Mouse (Mus musculus) midbrain, embryonic 14.5 days (tissue): ENCODE data around the gene Slc12a5. TPM values are rescaled to one million over a fixed set of nuclear protein-coding genes. Genes with fewer than 3 reads are reported as not detected.

Source experiments
- ATAC-seq: fragments of 200-750 bp; cut with Nextera tagmentation; 2 replicates; pipeline ENCODE4 v1.8.0; 2017; ENCODE audit warnings: moderate number of reproducible peaks, moderate library complexity; ENCODE audit not compliant: low FRiP score, low TSS enrichment
- DNase-seq: peaks from one replicate; pipeline ENCODE4 v3.0.0-alpha.2; 2015
- H3K27ac ChIP-seq: fragments of 300-500 bp; sonication (generic); replicated peaks from 2 replicates; pipeline ENCODE4 v1.5.1; 2014; ENCODE audit warnings: mild to moderate bottlenecking, low read depth, low read length, moderate library complexity
- H3K27me3 ChIP-seq: fragments of 300-500 bp; sonication (generic); 2 replicates; pipeline ENCODE4 v1.6.1; 2014; ENCODE audit warnings: low read length, control low read depth, mixed read lengths; ENCODE audit not compliant: control insufficient read depth, insufficient read depth
- H3K36me3 ChIP-seq: fragments of 300-500 bp; sonication (generic); 2 replicates; pipeline ENCODE4 v1.6.1; 2014; ENCODE audit warnings: low read length, control low read depth; ENCODE audit not compliant: control insufficient read depth, insufficient read depth
- H3K4me1 ChIP-seq: fragments of 300-500 bp; sonication (generic); 2 replicates; pipeline ENCODE4 v1.6.1; 2014; ENCODE audit warnings: mild to moderate bottlenecking, antibody characterized with exemption, low read length, control low read depth; ENCODE audit not compliant: control insufficient read depth, insufficient read depth
- H3K4me2 ChIP-seq: fragments of 300-500 bp; sonication (generic); 2 replicates; pipeline ENCODE4 v1.6.1; 2014; ENCODE audit warnings: mild to moderate bottlenecking, low read length, moderate library complexity
- H3K4me3 ChIP-seq: fragments of 300-500 bp; sonication (generic); replicated peaks from 2 replicates; pipeline ENCODE4 v1.5.1; 2014; ENCODE audit warnings: low read depth, low read length
- H3K9ac ChIP-seq: fragments of 300-500 bp; sonication (generic); replicated peaks from 2 replicates; pipeline ENCODE4 v1.6.1; 2014; ENCODE audit warnings: mild to moderate bottlenecking, low read length, moderate library complexity
- H3K9me3 ChIP-seq: fragments of 300-500 bp; sonication (generic); 2 replicates; pipeline ENCODE4 v1.6.1; 2016; ENCODE audit warnings: low read length, control low read depth, mixed read lengths; ENCODE audit not compliant: control insufficient read depth
- WGBS: fragments of 180-500 bp; shearing (Covaris S2); extraction: QIAGEN DNeasy Blood & Tissue Kit; methylation state at CpG from one replicate; pipeline ENCODE4 v1.1.7; 2014; 5-methylcytosine and 5-hydroxymethylcytosine counted together
- polyA plus RNA-seq: library from polyadenylated mRNA; unstranded; fragments of >200 nt; fragmentation: Nextera tagmentation; extraction: Ambion mirVana; gene quantifications from 2 replicates; pipeline ENCODE4 v1.2.1, GENCODE M21; 2014

Gene Slc12a5
- polyA plus RNA-seq, 1 experiment from 2014 or later = 53.8 TPM

GRCm38 (mm10) chr2:164979749-164980148, 19.1 kb downstream of the Slc12a5 start:
- H3K9ac ChIP-seq = no peak overlapping the region
- H3K27ac ChIP-seq = no peak overlapping the region
- no peak overlapping the region for H3K4me3 ChIP-seq
- ATAC-seq (no peak), DNase-seq (peak; percentile 60)
- WGBS = 16% methylated on average over 7 of the region's 7 CpGs
- H3K4me2 ChIP-seq = no peak overlapping the region
- H3K9me3 ChIP-seq = no peaks in the 10 kb centered on the region
- H3K27me3 ChIP-seq = no peaks in the 10 kb centered on the region
- H3K4me1 ChIP-seq = 0 out of 2 replicates have a peak, but pooled peaks cover 3% of the 10 kb centered on the region
- peaks cover 32% of the 10 kb centered on the region for H3K36me3 ChIP-seq

DNA sequence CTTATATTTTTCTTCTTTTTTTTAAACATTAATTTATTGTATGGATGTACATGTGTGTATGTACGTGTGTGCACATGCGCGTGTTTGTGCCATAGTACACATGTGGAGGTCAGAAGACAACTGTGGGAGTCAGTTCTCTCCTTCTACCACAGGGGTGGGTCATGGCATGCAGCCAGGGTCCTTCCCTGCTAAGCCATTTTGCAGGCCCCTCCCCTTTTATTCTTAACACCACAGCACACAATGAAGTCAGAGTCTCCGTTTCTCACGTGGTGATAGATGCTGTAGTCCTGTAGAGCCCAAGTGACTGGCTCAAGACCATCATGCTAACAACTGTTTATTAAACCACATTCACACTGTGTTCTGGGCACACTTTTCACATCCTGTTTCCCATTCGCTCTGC, 25.4 kb downstream of the Slc12a5 start:
- H3K27me3 ChIP-seq = no peaks in the 10 kb centered on the region
- H3K9me3 ChIP-seq = no peaks in the 10 kb centered on the region
- ATAC-seq (no peak), DNase-seq (no peak)
- H3K4me1 ChIP-seq = no peaks in the 10 kb centered on the region
- no peak overlapping the region for H3K4me3 ChIP-seq
- no peak overlapping the region for H3K4me2 ChIP-seq
- H3K9ac ChIP-seq = no peak overlapping the region
- peaks cover 53% of the 10 kb centered on the region for H3K36me3 ChIP-seq
- no peak overlapping the region for H3K27ac ChIP-seq
- WGBS = 78% methylated on average over 6 of the region's 6 CpGs

DNA sequence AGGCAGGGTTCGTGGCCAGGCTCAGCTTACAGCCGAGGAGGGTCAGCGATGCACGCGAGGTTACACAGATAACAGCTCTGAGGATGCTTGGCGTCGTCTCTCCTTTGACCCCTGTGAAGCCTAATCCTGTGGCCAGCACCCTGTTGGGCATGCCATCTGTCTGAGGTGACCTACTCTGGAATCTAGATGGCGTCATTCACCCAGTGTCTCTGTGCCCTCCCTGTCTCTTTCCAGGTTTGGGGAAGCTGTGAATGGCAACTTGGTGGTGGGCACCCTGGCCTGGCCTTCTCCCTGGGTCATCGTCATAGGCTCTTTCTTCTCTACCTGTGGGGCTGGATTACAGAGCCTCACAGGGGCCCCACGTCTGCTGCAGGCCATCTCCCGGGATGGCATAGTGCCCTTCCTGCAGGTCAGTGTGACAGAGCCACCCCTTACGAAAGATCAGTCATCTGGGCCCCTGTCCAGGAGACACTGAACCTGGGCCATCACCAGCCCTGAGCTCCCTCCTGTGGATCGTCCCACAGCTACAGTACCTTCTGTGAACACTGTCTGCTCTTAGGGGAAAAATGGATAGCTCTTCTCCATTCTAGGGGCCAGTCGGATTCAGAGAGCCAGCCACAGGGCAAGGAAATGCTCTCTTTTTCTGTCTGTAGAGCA, 25.9 kb downstream of the Slc12a5 start:
- DNase-seq = no peak
- Histone ChIP-seq H3K9ac (no peak overlapping the region), H3K27me3 (no peaks in the 10 kb centered on the region), H3K4me2 (no peak overlapping the region), H3K36me3 (peaks cover 52% of the 10 kb centered on the region), H3K9me3 (no peaks in the 10 kb centered on the region), H3K27ac (no peak overlapping the region), H3K4me1 (no peaks in the 10 kb centered on the region), H3K4me3 (no peak overlapping the region)
- ATAC-seq = no peak
- 69% methylated on average over 14 of the region's 14 CpGs for WGBS

DNA sequence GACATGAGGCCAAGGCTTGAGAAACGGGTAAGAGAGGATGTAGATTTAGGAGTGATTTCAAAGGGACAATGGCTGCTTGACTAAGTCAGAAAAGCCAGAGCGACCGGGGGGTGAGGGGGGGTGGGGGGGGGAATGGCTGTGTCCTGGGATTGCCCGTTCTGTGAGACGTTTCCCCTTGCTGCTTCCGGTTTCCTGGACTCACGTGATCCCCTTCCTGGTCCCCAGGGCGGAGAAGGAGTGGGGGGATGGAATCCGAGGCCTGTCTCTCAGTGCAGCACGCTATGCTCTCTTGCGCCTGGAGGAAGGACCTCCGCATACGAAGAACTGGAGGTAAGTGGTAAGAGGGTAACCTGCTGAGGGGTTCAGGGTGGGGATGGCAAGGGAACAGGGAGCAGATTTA, 28.2 kb downstream of the Slc12a5 start:
- Histone ChIP-seq H3K9me3 (no peaks in the 10 kb centered on the region), H3K4me2 (no peak overlapping the region), H3K36me3 (peaks cover 32% of the 10 kb centered on the region), H3K4me3 (no peak overlapping the region), H3K27me3 (no peaks in the 10 kb centered on the region), H3K27ac (no peak overlapping the region), H3K4me1 (no peaks in the 10 kb centered on the region), H3K9ac (no peak overlapping the region)
- no peak for ATAC-seq
- no peak for DNase-seq
- 69% methylated on average over 13 of the region's 13 CpGs for WGBS

DNA sequence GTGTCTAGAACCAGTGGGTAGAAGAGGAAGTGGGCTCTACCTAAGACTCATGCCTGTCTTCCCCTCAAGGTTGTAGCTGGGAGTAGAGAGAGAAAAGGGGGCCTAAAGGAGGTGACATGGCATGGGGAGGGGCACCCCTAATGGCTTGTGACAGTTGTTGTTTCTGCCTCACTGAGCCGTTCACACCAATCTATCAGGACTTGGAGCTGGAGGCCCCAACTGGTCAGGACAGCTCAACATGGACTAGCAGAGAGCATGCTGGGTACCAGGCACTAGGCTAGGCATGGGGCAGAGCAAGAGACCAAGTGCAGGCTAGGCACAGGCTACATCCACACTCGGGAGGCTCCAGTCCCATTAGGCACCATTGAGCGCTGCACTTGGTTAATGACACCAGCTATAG, 30.5 kb downstream of the Slc12a5 start:
- Histone ChIP-seq H3K4me2 (no peak overlapping the region), H3K27ac (no peak overlapping the region), H3K36me3 (peaks cover 40% of the 10 kb centered on the region), H3K9ac (no peak overlapping the region), H3K4me1 (no peaks in the 10 kb centered on the region), H3K4me3 (no peak overlapping the region), H3K9me3 (no peaks in the 10 kb centered on the region), H3K27me3 (no peaks in the 10 kb centered on the region)
- DNase-seq (no peak), ATAC-seq (no peak)
- 76% methylated on average over 3 of the region's 3 CpGs for WGBS

GRCm38 (mm10) chr2:164991808-164992207, 31.2 kb downstream of the Slc12a5 start:
- no peak overlapping the region for H3K27ac ChIP-seq
- H3K27me3 ChIP-seq = no peaks in the 10 kb centered on the region
- no peaks in the 10 kb centered on the region for H3K4me1 ChIP-seq
- no peak overlapping the region for H3K9ac ChIP-seq
- H3K36me3 ChIP-seq = peaks cover 35% of the 10 kb centered on the region
- ATAC-seq = no peak
- no peak overlapping the region for H3K4me3 ChIP-seq
- H3K9me3 ChIP-seq = no peaks in the 10 kb centered on the region
- H3K4me2 ChIP-seq = no peak overlapping the region
- DNase-seq = no peak
- 46% methylated on average over 10 of the region's 10 CpGs for WGBS

GRCm38 (mm10) chr2:164994156-164994555, 33.6 kb downstream of the Slc12a5 start:
- Histone ChIP-seq H3K9me3 (no peaks in the 10 kb centered on the region), H3K36me3 (peaks cover 39% of the 10 kb centered on the region), H3K4me1 (peaks cover 13% of the 10 kb centered on the region), H3K27ac (no peak overlapping the region), H3K4me2 (no peak overlapping the region), H3K27me3 (0 out of 2 replicates have a peak, but pooled peaks cover 2% of the 10 kb centered on the region), H3K4me3 (no peak overlapping the region), H3K9ac (no peak overlapping the region)
- no peak for ATAC-seq
- WGBS = 91% methylated on average over 11 of the region's 11 CpGs
- DNase-seq = no peak

GRCm38 (mm10) chr2:164994659-164995428, 34.2 kb downstream of the Slc12a5 start:
- H3K36me3 ChIP-seq = peaks cover 43% of the 10 kb centered on the region
- 0 out of 2 replicates have a peak, but pooled peaks cover 2% of the 10 kb centered on the region for H3K27me3 ChIP-seq
- no peak for DNase-seq
- peaks cover 13% of the 10 kb centered on the region for H3K4me1 ChIP-seq
- no peak overlapping the region for H3K9ac ChIP-seq
- H3K9me3 ChIP-seq = no peaks in the 10 kb centered on the region
- no peak overlapping the region for H3K4me3 ChIP-seq
- WGBS = 54% methylated on average over 21 of the region's 21 CpGs
- no peak for ATAC-seq
- no peak overlapping the region for H3K4me2 ChIP-seq
- H3K27ac ChIP-seq = no peak overlapping the region

DNA sequence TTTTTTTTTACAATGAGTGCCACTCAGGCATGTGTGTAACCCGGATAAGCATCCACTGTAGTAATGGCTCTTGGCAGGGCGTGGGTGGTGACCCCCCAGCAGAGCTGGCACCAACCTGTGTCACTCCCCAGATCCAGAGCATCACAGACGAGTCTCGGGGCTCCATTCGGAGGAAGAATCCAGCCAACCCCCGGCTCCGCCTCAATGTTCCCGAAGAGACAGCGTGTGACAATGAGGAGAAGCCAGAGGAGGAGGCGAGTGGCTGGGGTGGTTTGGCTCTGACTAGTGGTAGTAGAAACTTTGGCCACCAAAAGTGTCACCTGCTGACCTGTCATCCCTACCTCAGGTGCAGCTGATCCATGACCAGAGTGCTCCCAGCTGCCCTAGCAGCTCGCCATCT, 35.4 kb downstream of the Slc12a5 start:
- no peak overlapping the region for H3K9ac ChIP-seq
- 0 out of 2 replicates have a peak, but pooled peaks cover 2% of the 10 kb centered on the region for H3K27me3 ChIP-seq
- no peak overlapping the region for H3K4me2 ChIP-seq
- WGBS = 66% methylated on average over 11 of the region's 11 CpGs
- ATAC-seq (no peak), DNase-seq (no peak)
- H3K36me3 ChIP-seq = peaks cover 51% of the 10 kb centered on the region
- H3K4me3 ChIP-seq = no peak overlapping the region
- peaks cover 13% of the 10 kb centered on the region for H3K4me1 ChIP-seq
- H3K9me3 ChIP-seq = no peaks in the 10 kb centered on the region
- no peak overlapping the region for H3K27ac ChIP-seq
